Mouse (Mus musculus) neural tube, postnatal 0 days (tissue): ENCODE measurements around the gene Sult5a1. TPM values are rescaled to one million over a fixed set of nuclear protein-coding genes. Genes with fewer than 3 reads are reported as not detected.

Experiments used
- microRNA-seq: library from miRNA; unstranded; fragments of <30 nt; microRNA quantifications from one replicate; pipeline ENCODE4, GENCODE M21; 2016
- polyA plus RNA-seq: library from polyadenylated mRNA; unstranded; fragments of >200 nt; fragmentation: Nextera tagmentation; extraction: Ambion mirVana; gene quantifications from 2 replicates; pipeline ENCODE4 v1.2.1, GENCODE M21; 2015

Gene Sult5a1
- 3.3 and 4.5 TPM in 2 replicates for polyA plus RNA-seq

GRCm38 (mm10) chr8:123157888-123158465 is at the start of gene Sult5a1:
TSS of gene Sult5a1 (minus strand) at chr8:123158315.

GRCm38 (mm10) chr8:123185566-123186409 is 27.7 kb upstream of the Sult5a1 start, which contains the start of gene Dpep1:
TSS of gene Dpep1 (plus strand) at chr8:123186242.

GRCm38 (mm10) chr8:123117127-123117731 is 40.9 kb downstream of the Sult5a1 start, which contains the start of gene Cpne7:
TSS of gene Cpne7 (plus strand) at chr8:123117374.

GRCm38 (mm10) chr8:123101735-123102685 is 56.1 kb downstream of the Sult5a1 start, which contains the start of gene Rpl13:
TSS of gene Rpl13 (plus strand) at chr8:123102350.

Small RNA genes lying within 50 kb of the gene (microRNA-seq; reads per million reads assigned to microRNA genes)
- 0.87 reads per million for gene Mir7079
- 2.3 reads per million for gene Mir7080

Other genes with a start within 250 kb of the Sult5a1 start
- 77.8 and 81.7 TPM in 2 replicates for gene Ankrd11, start 116.0 kb downstream of the Sult5a1 start, polyA plus RNA-seq
- 47.6 and 54.2 TPM in 2 replicates for gene Spg7, start 95.4 kb downstream of the Sult5a1 start, polyA plus RNA-seq
- gene Rpl13, start 56.0 kb downstream of the Sult5a1 start, polyA plus RNA-seq = 727 and 861 TPM in 2 replicates
- 8.8 and 11.8 TPM in 2 replicates for gene Cpne7, start 40.9 kb downstream of the Sult5a1 start, polyA plus RNA-seq
- 1.4 and 2.3 TPM in 2 replicates for gene Dpep1, start 27.9 kb upstream of the Sult5a1 start, polyA plus RNA-seq
- 159 and 169 TPM in 2 replicates for gene Chmp1a, start 54.4 kb upstream of the Sult5a1 start, polyA plus RNA-seq
- gene Spata33, start 54.5 kb upstream of the Sult5a1 start, polyA plus RNA-seq = 8.6 and 8.8 TPM in 2 replicates
- gene Cdk10, start 66.5 kb upstream of the Sult5a1 start, polyA plus RNA-seq = 41.0 and 46.2 TPM in 2 replicates
- gene Spata2l, start 77.9 kb upstream of the Sult5a1 start, polyA plus RNA-seq = 18.3 and 18.5 TPM in 2 replicates
- gene Zfp276, start 95.9 kb upstream of the Sult5a1 start, polyA plus RNA-seq = 15.3 and 18.2 TPM in 2 replicates
- 54.6 and 63.7 TPM in 2 replicates for gene Vps9d1, start 96.0 kb upstream of the Sult5a1 start, polyA plus RNA-seq
- 3.0 and 7.2 TPM in 2 replicates for gene Fanca, start 160.3 kb upstream of the Sult5a1 start, polyA plus RNA-seq
- gene Spire2, start 174.4 kb upstream of the Sult5a1 start, polyA plus RNA-seq = 31.8 and 35.0 TPM in 2 replicates
- gene Tcf25, start 215.4 kb upstream of the Sult5a1 start, polyA plus RNA-seq = 411 and 449 TPM in 2 replicates
- 0.06 TPM in 1 of 2 replicates, not detected in the other for gene Mc1r, start 248.8 kb upstream of the Sult5a1 start, polyA plus RNA-seq